Mouse (Mus musculus) left cerebral cortex, adult 2 months (tissue): ENCODE data around the gene Nudt17. TPM values are rescaled to one million over a fixed set of nuclear protein-coding genes. Genes with fewer than 3 reads are reported as not detected.
"Not testable (repeated sequence)": the region's sequence is repeated elsewhere in the genome, so short reads cannot be mapped to it uniquely, and the experiment has no call there.

Experiments
- DNase-seq, 2 experiments: peaks; one replicate each; pipeline ENCODE4 v3.0.0; 2021 to 2022; ENCODE audit warnings: low spot score in 2 of 2, mixed read lengths in 1 of 2; ENCODE audit errors: extremely low spot score in 1 of 2
- H3K27ac ChIP-seq: fragments of 200-600 bp; 2 replicates; pipeline ENCODE4 v1.8.1; 2022
- H3K4me3 ChIP-seq: fragments of 200-600 bp; 2 replicates; pipeline ENCODE4 v1.8.1; 2022
- CTCF ChIP-seq: fragments of 200-600 bp; IDR thresholded peaks from 2 replicates; pipeline ENCODE4 v1.8.1; 2022; ENCODE audit warnings: antibody characterized with exemption, mild to moderate bottlenecking, moderate library complexity
- intact Hi-C: fragments of 180-260 bp; cut with DNase I; formaldehyde crosslinking; loops from one replicate; pipeline ENCODE4 v1.15.1; 2025
- total RNA-seq, 2 experiments: library from RNA; stranded (reverse); gene quantifications; 2 replicates each; pipeline ENCODE4 v1.2.3; 2021

Gene Nudt17
- total RNA-seq, 2 experiments from 2014 or later = 8.7 to 10.4 TPM

DNA sequence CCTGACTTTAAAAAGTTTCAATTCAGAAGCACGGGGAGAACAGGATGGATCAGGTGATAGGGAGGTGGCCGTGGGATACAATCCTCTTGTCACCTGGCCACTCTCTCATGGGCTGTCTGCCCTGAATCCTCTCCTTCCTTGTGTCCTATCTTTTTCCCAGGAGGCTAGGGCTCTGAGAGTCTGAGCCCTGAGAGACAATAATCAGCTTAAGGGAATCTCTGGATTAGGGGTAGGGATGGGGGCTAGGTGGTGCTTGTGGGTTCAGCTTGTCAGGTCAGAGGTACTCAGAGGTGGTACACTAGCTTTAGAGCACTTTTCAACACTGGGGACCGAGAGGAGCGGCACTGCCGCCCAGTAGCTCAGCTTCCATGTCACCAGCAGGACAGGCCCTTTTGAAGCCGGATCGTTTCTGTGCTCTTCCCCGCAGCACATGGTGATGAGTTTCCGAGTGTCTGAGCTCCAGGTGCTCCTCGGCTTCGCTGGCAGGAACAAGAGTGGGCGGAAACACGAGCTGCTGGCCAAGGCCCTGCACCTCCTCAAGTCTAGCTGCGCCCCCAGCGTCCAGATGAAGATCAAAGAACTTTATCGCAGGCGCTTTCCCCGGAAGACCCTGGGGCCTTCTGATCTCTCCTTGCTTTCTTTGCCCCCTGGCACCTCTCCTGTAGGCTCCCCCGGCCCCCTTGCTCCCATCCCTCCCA lies 9.2 kb downstream of the Nudt17 start:
- no peak for DNase-seq
- intact Hi-C loops = no loop called here
- Histone ChIP-seq H3K27ac (no peak overlapping the region), H3K4me3 (no peak overlapping the region)
- TF ChIP-seq CTCF = peak; percentile 23

DNA sequence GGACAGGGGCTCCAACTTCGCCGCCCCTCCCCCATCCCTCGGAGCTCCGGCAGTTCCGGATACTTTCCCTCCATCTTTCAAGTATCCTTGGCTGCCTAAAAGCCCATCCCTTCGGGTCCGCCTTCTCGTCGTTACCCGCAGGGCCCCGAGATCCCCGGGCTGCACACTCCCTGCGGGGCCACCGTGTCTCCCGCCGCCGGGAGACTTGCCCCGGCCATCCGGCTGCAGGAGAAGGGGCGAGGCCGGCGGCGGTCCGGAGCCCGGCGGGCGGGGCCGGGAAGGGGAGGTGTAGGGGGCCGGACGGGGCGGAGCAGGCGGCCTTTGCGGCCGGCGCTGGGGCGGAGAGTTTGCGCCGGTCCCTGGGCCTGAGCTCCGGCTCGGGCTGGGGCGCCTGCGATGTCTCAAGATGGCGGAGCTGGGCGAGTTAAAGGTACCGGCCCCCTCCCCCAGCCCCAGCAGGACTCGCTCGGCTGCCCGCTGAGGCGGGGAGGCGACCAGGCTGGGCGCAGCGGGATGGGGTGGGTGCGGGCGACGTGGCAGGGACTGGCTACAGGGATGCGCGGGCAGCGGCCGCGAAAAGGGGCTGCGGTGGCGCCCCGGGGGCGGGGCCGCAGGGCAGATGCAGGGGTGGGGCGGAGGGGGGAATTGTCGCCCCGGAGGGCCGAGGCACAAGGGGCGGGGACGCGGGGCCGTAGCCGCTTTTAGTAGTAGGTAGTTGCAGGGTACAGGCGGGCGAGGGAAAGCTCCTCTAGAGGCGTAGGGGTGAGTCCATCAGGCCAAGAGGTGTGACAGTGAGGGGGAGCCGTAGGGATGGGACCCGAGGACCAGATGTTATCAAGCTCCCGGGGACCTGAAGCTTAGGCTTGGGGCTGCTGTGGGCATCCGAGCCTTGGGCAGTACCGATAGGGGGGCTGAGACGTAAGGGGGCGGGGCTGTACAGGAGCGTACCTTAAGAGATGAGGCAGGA lies 11.3 kb downstream of the Nudt17 start:
- Histone ChIP-seq H3K4me3 (peak overlapping the region; percentile 89), H3K27ac (peak overlapping the region; percentile 94)
- no peak for TF ChIP-seq CTCF
- peak; percentile 81 to 82 for DNase-seq
- intact Hi-C loops = loop anchor here (2.0 kb wide), 1 partner anchor 26 kb away; the partner anchor contains the start of gene Ankrd35

DNA sequence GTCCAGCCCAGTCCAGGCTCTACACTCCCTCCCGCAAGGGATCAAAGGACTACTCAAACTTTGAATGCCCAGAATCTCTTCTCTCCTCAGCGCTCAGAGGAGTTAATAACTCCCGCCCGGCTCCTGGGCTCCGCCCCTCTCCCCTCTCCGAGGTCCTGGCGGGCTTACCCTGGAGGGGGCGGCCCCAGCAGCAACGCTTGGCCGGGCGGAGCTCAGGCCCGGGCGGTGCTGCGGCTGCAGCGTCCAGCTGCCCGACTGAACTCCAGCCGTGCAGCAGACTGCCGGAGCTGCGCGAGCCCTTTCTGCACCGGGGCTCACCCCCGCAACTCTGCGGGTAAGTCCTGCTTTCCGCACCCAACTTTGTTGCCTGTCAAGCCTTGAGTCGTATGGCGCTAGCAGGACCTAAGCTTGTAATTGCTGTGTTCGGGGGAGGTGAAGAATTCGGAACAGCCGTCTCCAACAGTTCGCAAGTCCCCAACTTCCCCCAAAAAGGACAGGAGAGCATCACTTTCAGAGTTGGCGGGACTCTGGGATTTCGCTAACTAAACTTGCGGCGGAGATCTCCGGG lies 12.1 kb downstream of the Nudt17 start, which contains the start of gene Pias3:
Gene Pias3 (plus strand): TSS at position 187 of the 568 bp plus-strand sequence.
- intact Hi-C loops = loop anchor here (2.0 kb wide), 1 partner anchor 25 kb away; the partner anchor contains the start of gene Ankrd35
- peak in 1 of 2 experiments; percentile 68 for DNase-seq
- peak within 1 kb of the TSS; percentile 89 for H3K4me3 ChIP-seq
- TF ChIP-seq CTCF = no peak
- peak within 1 kb of the TSS; percentile 94 for H3K27ac ChIP-seq

DNA sequence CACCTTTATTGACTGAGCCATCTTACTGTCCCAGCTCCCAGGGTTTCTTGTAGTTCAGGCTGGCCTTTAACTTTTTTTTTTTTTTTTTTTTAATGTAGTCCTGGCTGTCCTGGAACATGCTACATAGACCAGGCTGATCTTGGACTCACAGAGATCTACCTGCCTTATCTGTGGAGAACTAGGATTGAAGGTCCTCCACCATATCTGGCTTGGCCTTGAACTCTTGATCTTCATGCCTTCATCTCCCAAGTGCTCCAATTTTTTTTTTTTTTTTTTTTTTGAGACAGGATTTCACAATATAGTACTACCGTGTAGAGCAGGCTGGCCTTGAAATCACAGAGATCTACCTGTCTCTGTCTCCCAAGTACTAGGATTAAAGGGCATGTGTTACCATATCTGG lies 14.8 kb downstream of the Nudt17 start:
- no peak for DNase-seq
- no peak for TF ChIP-seq CTCF
- intact Hi-C loops = no loop called here

DNA sequence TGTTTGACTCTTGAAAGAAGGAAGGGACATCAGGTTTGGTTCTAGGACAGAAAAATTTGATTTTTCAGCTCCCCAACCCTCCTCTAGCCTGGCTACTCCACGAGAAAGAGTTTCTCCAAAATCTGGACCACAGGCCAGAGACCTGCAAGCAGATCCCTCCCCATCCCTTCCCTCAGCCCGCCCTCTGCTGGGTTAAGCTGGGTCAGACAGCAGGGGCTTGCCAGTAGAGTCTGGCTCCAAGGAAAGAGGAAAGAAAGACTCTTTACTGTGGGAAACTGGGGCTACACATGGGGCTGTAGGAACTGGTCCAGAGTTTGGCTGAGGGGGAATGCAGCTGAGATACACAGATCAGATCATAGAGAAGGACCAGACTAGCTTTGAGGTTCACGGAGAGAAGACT lies 15.9 kb downstream of the Nudt17 start:
- H3K4me3 ChIP-seq = no peak overlapping the region
- no peak overlapping the region for H3K27ac ChIP-seq
- intact Hi-C loops = no loop called here
- no peak for DNase-seq
- peak; percentile 34 for TF ChIP-seq CTCF

More for the DNA sequence above, 14.8 kb downstream of the Nudt17 start:
- Histone ChIP-seq H3K4me3 (no peak overlapping the region), H3K27ac (no peak overlapping the region)

DNA sequence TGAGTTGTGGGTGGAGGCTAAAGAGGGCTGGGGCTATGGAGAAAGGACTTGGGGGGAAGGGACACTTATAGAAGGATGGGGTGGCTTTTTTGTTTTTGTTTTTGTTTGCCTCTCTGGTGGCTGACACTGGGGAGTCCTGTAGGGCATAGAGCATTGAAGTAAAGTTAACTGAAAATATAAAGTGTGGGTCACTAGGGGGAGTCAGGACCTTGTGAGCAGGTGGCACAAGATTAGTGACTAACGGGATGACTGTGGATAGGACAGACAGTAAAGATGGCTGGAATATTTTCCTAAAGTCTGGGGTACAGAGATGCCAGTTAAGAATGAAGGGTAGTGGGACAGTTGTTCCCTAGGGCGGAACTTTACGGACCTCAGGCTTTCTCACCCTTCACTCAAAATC lies 18.1 kb downstream of the Nudt17 start:
- intact Hi-C loops = no loop called here
- Histone ChIP-seq H3K27ac (no peak overlapping the region), H3K4me3 (no peak overlapping the region)
- DNase-seq = no peak
- TF ChIP-seq CTCF = no peak; the same call in none of the 2 replicates

DNA sequence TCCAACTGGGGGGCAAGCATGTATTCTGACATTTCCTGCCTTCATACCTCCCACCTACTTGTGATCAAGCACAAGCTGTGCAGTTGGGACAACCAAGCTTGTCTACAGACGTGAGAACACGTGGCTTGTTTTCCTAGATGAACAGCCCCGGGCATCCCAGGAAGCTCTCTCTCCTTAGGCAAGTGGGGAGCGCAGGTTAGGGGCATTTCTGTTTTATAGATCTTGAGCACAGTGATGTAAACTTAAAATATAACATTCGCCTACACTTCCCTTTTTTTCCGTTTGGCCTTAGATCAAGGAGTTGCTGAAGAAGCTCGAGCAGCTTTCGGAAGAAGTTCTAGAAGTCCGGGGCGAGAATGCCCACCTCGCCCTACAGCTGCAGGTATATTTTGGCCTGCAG lies 19.5 kb downstream of the Nudt17 start:
- no peak for TF ChIP-seq CTCF

DNA sequence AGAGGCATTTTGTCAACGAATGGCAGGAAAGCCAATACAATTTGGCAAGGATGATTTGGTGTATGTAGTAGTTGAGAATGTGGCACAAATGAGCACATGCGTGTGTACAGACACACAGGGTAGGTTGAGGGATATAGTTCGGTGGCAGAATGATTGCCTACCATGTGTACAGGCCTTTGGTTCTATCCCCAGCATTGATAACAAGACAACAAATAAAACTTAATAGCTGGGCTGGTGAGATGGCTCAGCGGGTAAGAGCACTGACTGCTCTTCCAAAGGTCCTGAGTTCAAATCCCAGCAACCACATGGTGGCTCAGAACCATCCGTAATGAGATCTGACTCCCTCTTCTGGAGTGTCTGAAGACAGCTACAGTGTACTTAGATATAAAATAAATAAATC lies 22.3 kb downstream of the Nudt17 start:
- intact Hi-C loops, DNase-seq, H3K27ac ChIP-seq, H3K4me3 ChIP-seq: not testable (repeated sequence)

More for the DNA sequence above, 19.5 kb downstream of the Nudt17 start:
- intact Hi-C loops = no loop called here
- Histone ChIP-seq H3K4me3 (no peak overlapping the region), H3K27ac (no peak overlapping the region)
- no peak for DNase-seq

DNA sequence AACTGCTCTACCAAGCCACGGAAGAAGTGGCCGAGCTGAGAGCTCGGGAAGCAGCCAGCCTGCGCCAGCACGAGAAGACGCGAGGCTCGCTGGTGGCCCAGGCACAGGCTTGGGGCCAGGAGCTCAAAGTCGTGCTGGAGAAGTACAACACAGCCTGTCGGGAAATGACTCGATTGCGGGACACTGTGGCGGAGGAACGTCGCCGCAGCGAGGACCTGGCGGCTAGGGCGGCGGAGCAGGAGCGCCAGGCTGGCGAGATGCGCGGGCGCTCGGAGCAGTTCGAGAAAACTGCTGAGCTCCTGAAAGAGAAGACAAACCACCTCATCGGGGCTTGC lies 23.6 kb downstream of the Nudt17 start:
- DNase-seq = no peak
- Histone ChIP-seq H3K27ac (peak overlapping the region; percentile 7; the same call in 1 of the 2 replicates), H3K4me3 (peak overlapping the region; percentile 17)
- TF ChIP-seq CTCF = no peak
- intact Hi-C loops = no loop called here

DNA sequence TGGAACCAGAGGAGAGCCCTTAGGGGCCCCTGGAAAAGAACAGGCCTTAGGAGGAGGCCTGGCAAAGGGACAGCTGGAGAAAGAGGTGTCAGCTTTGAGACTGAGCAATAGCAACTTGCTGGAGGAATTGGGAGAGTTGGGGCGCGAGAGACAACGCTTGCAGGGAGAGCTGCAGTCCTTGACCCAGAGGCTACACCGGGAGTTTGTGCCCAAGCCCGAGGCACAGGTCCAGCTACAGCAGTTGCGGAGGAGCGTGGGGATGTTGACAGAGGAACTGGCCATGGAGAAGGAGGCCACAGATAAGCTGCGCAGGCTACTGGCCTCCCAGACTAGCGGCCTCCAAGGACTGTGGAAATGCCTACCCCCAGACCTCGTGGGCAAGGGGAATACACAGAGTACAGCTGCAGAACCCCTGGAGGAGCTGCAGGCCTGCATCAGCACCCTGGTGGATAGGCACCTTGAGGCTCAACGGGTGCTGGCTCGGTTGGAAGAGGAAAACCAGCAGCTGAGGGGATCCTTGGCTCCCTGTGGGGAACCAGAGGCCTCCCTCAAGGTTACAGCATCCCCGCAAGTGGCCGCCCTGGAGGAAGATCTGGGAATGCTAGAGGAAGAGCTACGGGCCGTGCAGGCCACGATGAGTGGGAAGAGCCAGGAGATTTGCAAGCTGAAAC lies 24.1 kb downstream of the Nudt17 start:
- DNase-seq = no peak
- intact Hi-C loops = no loop called here
- Histone ChIP-seq H3K27ac (peak overlapping the region; percentile 7; the same call in 1 of the 2 replicates), H3K4me3 (no peak overlapping the region; the same call in 1 of the 2 replicates)
- TF ChIP-seq CTCF = no peak

DNA sequence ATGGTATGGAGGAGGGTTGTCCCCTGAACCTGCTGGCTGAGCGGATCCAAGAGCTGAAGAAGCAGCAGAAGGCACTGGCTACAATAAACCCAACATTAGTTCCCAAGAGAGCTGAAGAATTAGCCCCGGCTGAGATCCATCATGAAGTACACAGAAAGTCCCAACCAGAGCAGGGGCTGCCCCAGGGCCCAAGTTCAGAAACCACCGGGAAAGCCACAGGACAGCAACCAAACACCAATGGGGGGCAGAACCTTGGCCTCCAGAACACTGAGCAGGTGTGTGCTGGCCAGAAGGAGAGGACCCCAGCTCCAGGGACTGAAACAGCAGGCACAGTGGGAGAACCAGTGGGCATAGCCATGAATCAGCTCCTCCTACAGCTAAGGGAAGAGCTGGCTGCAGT lies 24.9 kb downstream of the Nudt17 start:
- DNase-seq = no peak
- no peak overlapping the region for H3K27ac ChIP-seq
- intact Hi-C loops = no loop called here
- H3K4me3 ChIP-seq = no peak overlapping the region
- no peak for TF ChIP-seq CTCF
